ENCODE assay signal across 12 mouse cellular contexts in genomic region chr5:28807950-28808349, GRCm38 (mm10).
A peak's percentile ranks its signal among the peaks of the same experiment; 100 is the strongest.
DNase-seq lines count a peak whose midpoint lies in the region; ATAC-seq lines count a peak whose summit lies in the region.
"Had no signal": no experiment of that assay in that cellular context is flagged by ENCODE, and none has a peak within 500 bp of the region (broad histone marks: within the 10 kb centered on the region; RNA-seq: fewer than 3 reads in every experiment).

No protein-coding gene starts in this region.

- H3K27ac ChIP-seq in embryonic facial prominence, embryonic 14.5 days (replicated peaks; ENCODE audit: low read depth, low read length): no peak overlapping the region
- H3K27ac ChIP-seq in embryonic facial prominence, embryonic 10.5 days (replicated peaks): no peak overlapping the region
- H3K27ac ChIP-seq: intestine, embryonic 15.5 days; liver, embryonic 13.5 days; neural tube, embryonic 12.5 days had no signal

- no peaks in the 10 kb centered on the region for H3K4me1 ChIP-seq in embryonic facial prominence, embryonic 14.5 days (ENCODE audit: control insufficient read depth, insufficient read depth, low read length)
- H3K4me1 ChIP-seq in embryonic facial prominence, embryonic 10.5 days: no peaks in the 10 kb centered on the region
- H3K4me1 ChIP-seq: intestine, embryonic 15.5 days; liver, embryonic 13.5 days; neural tube, embryonic 12.5 days had no signal

- H3K27me3 ChIP-seq in embryonic facial prominence, embryonic 14.5 days (replicated peaks; ENCODE audit: control insufficient read depth, insufficient read depth, low read length): no peaks in the 10 kb centered on the region
- no peaks in the 10 kb centered on the region for H3K27me3 ChIP-seq in embryonic facial prominence, embryonic 10.5 days (replicated peaks; ENCODE audit: low read depth, poor library complexity, severe bottlenecking)
- H3K27me3 ChIP-seq: intestine, embryonic 15.5 days; liver, embryonic 13.5 days; neural tube, embryonic 12.5 days had no signal

- 0 out of 2 replicates have a peak, but pooled peaks have one; percentile 44 for ATAC-seq in embryonic facial prominence, embryonic 14.5 days (ENCODE audit: low read depth)
- ATAC-seq: intestine, embryonic 15.5 days had no signal

- WGBS in embryonic facial prominence, embryonic 14.5 days: 66% methylated on average over 5 of the region's 5 CpGs
- 83% methylated on average over 5 of the region's 5 CpGs for WGBS in embryonic facial prominence, embryonic 10.5 days

- H3K4me2 ChIP-seq in embryonic facial prominence, embryonic 14.5 days (ENCODE audit: low read depth, low read length): no peak overlapping the region
- H3K4me2 ChIP-seq: intestine, embryonic 15.5 days; liver, embryonic 13.5 days; neural tube, embryonic 12.5 days had no signal

- H3K36me3 ChIP-seq in embryonic facial prominence, embryonic 14.5 days (ENCODE audit: control insufficient read depth, insufficient read depth, low read length): no peaks in the 10 kb centered on the region
- no peaks in the 10 kb centered on the region for H3K36me3 ChIP-seq in embryonic facial prominence, embryonic 10.5 days (replicated peaks)
- H3K36me3 ChIP-seq: intestine, embryonic 15.5 days; liver, embryonic 13.5 days; neural tube, embryonic 12.5 days had no signal

- H3K9ac ChIP-seq in embryonic facial prominence, embryonic 14.5 days (ENCODE audit: low read depth, low read length): no peak overlapping the region
- H3K9ac ChIP-seq: intestine, embryonic 15.5 days; liver, embryonic 13.5 days; neural tube, embryonic 12.5 days had no signal

- H3K9me3 ChIP-seq in embryonic facial prominence, embryonic 14.5 days (ENCODE audit: control insufficient read depth, low read length): no peaks in the 10 kb centered on the region
- H3K9me3 ChIP-seq in embryonic facial prominence, embryonic 10.5 days: no peaks in the 10 kb centered on the region
- H3K9me3 ChIP-seq: intestine, embryonic 15.5 days; liver, embryonic 13.5 days; neural tube, embryonic 12.5 days had no signal

- peak; percentile 59 for DNase-seq in embryonic facial prominence, embryonic 14.5 days (ENCODE audit: low spot score)
- DNase-seq in embryonic facial prominence, embryonic 10.5 days (ENCODE audit: low spot score): no peak
- DNase-seq in kidney, postnatal 10 days: peak; percentile 60
- DNase-seq in kidney, adult 8-10 months: no peak
- peak; percentile 14 for DNase-seq in right cerebral cortex, postnatal 14 days
- DNase-seq in right cerebral cortex, postnatal 25 days: no peak
- peak; percentile 48 for DNase-seq in lung, postnatal 14 days
- no peak for DNase-seq in frontal cortex, postnatal 25 days (ENCODE audit: low spot score in 2 of 2)
- DNase-seq: cerebellum, adult 9-10 months; liver, embryonic 13.5 days had no signal

- H3K4me3 ChIP-seq in embryonic facial prominence, embryonic 14.5 days (ENCODE audit: low read depth, low read length): no peak overlapping the region
- no peak overlapping the region for H3K4me3 ChIP-seq in embryonic facial prominence, embryonic 10.5 days
- H3K4me3 ChIP-seq: intestine, embryonic 15.5 days; liver, embryonic 13.5 days; neural tube, embryonic 12.5 days had no signal

Comparison
In these comparisons a context has a peak if more than half of its experiments do, and no peak if none do; other contexts are left out.
1. DNase-seq: peak in embryonic facial prominence, embryonic 14.5 days (single experiment), kidney, postnatal 10 days (single experiment), right cerebral cortex, postnatal 14 days (single experiment) and lung, postnatal 14 days (single experiment); none in embryonic facial prominence, embryonic 10.5 days (single experiment), kidney, adult 8-10 months (0 of 2), right cerebral cortex, postnatal 25 days (single experiment) and frontal cortex, postnatal 25 days (0 of 2).